Mouse (Mus musculus): ENCODE results near the gene Zwint. TPM values are rescaled to one million over a fixed set of nuclear protein-coding genes. Genes with fewer than 3 reads are reported as not detected.

Gene Zwint
- 108 and 114 TPM in 2 replicates for polyA plus RNA-seq (2015; fragmentation: Nextera tagmentation; extraction: Ambion mirVana)

DNA sequence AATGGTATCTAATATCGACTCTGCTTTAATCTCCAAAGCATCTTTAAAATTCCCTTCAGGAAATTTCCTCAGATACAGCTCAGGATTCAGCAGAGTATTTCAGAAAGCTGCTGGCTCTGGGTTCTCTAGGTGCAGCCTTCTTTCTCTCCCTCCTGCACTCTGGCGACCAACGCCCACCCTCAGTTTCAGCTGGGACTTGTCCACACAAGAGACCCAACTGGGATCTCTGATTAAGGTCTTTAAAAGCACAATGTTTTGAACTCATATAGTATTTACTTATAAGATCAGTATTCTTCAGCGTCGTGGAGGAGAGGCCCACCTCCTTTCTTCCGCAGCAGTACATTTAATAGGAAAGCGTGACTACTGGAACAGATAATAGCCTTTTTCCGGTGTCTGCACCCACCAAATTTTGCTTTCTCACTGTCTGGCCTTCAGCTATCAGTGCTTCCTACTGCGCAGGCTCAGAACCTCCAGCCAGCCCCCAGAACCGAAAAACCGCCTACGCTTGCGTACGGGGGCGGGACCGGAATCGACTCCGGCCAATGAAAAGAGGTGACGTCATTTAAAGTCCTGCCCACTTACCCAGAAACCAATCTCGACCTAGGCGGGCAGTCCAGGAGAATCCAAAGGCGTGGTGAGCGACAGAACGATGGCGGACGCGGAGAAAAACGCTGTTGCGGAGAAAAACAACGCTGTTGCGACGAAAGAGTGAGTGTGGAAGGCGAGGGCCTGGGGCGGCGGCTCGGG is at the start of gene Zwint:
Zwint (plus strand) TSS at position 576 of the 747 bp plus-strand sequence.

Data from urinary bladder, postnatal 0 days (tissue).